Mouse (Mus musculus) urinary bladder, adult 2 months (tissue): ENCODE data around the gene Slc1a5. TPM values are rescaled to one million over a fixed set of nuclear protein-coding genes. Genes with fewer than 3 reads are reported as not detected.
A peak's percentile ranks its signal among the peaks of the same experiment; 100 is the strongest.

Experiments used
- DNase-seq: peaks from one replicate; pipeline ENCODE4 v3.0.0; 2022; ENCODE audit warnings: low spot score
- polyA plus RNA-seq: library from polyadenylated mRNA; depleted of rRNA; stranded (reverse); fragments of >200 nt; gene quantifications from 2 replicates; pipeline ENCODE4 v1.2.3, GENCODE M21; 2012

Slc1a5 gene
- polyA plus RNA-seq, 1 experiment, result 249 TPM

DNA sequence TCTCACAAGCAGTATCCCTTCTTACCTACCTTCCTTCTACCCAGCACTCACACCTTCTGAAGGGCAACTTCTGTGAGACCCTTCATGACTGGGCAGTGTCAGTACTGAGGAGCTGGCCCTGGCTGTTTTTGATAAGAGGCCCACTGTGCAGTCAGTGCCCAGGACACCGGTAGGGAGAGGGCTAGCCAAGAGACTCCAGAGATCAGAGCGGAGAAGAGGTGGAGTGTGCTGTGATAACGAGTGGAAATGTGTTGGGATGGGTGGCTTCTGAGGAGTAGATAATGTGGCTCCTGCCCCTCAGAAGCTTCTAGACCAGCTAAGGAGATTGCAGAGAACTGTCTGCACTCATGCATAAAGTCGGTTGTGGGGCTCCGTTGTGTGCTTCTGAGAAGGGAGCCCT, 38.7 kb downstream of the Slc1a5 start:
- DNase-seq, result no peak

GRCm38 (mm10) chr7:16820271-16820763, 39.2 kb downstream of the Slc1a5 start:
- no peak for DNase-seq

GRCm38 (mm10) chr7:16821091-16821490, 40.0 kb downstream of the Slc1a5 start:
- no peak for DNase-seq

DNA sequence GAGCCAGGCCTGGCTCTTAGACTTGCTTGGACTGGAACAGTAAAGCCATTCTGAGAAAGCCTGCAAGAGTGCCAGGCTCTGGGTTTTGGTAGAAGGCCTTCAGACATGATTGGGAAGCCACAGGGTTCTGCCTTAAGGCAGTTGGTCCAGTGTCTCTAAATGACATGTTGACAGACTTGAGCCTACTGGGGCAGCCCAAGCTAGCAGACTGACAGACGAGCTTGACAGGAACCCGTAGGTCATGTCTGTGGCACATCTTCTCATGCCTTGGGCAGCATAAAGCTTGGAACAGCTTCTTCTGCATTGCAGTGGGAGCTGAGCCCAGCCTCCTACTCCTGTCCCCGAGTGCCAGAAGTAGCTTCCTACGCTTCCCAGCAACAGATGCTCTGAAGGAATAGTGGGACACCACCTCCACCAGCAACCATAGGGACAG, 40.5 kb downstream of the Slc1a5 start:
- DNase-seq, result no peak

- no peak for DNase-seq
Measured at GRCm38 (mm10) chr7:16823734-16824133, 42.6 kb downstream of the Slc1a5 start.

DNA sequence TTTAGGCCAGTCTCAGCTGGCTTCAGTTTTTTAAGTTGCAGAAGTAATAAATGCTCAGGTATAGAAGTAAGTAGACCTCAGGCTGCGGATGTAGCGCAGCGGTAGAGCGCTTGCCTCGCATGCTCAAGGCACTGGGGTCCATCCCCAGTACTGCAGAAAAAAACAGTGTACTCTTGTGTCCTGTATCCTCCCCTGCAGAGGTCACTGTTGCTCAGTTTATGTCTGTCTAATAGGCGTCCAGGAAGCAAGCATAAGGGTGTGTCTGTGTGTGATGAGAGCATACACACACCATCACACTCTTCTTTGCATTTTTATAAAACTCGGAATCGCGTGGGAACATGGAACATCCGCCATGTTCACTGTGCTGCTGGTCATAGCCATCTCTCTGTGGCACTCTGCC, 44.6 kb downstream of the Slc1a5 start:
- no peak for DNase-seq

DNA sequence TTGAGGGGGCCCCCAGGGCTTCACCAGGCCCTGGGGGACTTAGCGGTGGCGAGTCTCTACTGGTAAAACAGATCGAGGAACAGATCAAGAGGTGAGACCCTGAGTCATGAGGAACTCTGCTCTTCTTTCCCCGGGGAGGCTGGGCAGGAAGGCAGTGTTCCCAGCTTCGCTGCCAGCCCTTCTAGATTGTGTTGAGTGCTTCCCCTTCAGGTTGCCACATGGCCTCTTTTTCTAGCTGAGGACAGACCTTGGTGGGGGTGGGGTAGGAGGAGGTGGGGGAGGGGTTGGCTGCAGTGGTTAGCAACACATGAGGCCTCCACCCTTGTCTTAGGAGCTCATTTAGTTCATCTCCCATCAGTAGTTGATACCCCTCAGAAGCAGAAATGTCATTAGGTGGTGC, 45.4 kb downstream of the Slc1a5 start:
- DNase-seq, result no peak

- no peak for DNase-seq
Measured at GRCm38 (mm10) chr7:16827274-16827673, 46.1 kb downstream of the Slc1a5 start.

DNA sequence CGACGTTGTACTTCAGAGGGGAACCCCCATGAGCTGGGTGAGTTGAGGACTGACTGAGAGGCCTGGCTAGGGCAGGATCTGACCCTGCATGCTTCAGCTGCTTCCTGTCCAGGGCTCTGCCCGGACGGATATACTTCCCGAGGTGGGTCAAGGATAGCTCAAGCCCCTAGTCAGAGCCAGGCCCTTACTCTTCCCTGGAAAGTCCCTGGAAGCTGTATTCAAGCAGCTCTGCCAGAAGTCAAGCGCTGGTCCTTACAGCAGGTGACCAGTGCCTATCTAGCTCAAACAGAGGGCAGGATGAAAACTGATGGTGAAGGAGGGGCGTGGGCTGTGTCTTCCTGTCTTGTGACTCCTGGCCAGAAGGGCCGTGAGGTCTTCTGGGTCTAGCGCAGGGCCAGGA, 49.3 kb downstream of the Slc1a5 start:
- no peak for DNase-seq

- DNase-seq, result no peak
Measured at GRCm38 (mm10) chr7:16837916-16838803, 57.0 kb downstream of the Slc1a5 start.

- DNase-seq, result no peak
Measured at GRCm38 (mm10) chr7:16838804-16839426, 57.8 kb downstream of the Slc1a5 start.

DNA sequence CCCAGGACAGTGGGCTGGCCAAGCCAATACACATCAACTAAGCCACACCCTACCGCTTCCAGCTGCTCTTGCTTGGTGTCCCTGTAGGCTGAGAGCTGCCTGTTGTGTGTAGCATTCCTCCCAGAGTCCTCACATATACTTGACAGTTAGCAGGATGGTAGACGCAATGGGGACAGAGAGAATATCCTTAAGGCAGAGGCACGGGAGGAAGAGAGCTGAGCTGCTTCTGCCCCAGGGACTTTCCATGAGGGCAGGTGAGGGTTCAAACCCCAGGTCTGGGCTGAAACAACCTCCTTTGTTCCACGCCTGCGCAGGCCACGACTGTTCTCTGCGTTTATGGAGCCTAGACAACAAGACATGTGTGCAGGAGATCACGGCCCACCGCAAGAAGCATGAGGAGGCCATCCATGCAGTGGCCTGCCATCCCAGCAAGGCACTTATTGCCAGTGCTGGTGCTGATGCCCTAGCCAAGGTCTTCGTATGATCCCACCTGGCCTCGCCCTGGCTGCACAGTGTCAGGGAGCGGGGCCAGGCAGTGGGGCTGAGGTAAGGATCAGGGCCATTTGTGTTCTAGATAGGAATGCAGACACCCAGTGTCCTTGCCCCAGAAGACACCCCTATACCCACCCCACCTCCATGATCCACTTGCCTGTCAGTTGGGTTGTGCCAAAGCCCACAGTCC, 58.4 kb downstream of the Slc1a5 start:
- DNase-seq, result no peak

- no peak for DNase-seq
Measured at GRCm38 (mm10) chr7:16840109-16840491, 59.0 kb downstream of the Slc1a5 start.

DNA sequence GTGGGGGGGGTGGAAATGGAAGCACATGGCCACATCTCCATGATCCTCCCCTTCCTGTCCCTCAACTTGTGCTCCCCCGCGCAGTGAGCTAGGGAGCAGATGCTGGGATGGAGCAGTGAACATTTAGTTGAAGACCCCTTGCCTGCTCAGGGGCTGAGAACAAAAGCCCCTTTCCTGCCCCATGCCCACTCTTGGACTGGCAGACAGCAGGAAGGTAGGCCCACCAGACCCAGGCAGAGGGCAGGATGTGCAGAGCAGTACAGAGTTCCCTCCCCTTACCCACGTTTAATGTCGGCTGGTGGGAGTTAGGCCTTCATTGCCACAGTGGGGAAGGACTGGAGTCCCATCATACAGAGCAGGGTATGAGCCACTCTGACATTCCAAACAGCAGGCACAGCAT, 59.9 kb downstream of the Slc1a5 start:
- DNase-seq, result no peak

GRCm38 (mm10) chr7:16841561-16842560, 60.7 kb downstream of the Slc1a5 start:
- no peak for DNase-seq

- DNase-seq, result peak; percentile 75
Measured at GRCm38 (mm10) chr7:16842645-16843063, 61.5 kb downstream of the Slc1a5 start, which contains the start of gene Prkd2. Gene Prkd2, plus strand, starts transcription at chr7:16842902.

DNA sequence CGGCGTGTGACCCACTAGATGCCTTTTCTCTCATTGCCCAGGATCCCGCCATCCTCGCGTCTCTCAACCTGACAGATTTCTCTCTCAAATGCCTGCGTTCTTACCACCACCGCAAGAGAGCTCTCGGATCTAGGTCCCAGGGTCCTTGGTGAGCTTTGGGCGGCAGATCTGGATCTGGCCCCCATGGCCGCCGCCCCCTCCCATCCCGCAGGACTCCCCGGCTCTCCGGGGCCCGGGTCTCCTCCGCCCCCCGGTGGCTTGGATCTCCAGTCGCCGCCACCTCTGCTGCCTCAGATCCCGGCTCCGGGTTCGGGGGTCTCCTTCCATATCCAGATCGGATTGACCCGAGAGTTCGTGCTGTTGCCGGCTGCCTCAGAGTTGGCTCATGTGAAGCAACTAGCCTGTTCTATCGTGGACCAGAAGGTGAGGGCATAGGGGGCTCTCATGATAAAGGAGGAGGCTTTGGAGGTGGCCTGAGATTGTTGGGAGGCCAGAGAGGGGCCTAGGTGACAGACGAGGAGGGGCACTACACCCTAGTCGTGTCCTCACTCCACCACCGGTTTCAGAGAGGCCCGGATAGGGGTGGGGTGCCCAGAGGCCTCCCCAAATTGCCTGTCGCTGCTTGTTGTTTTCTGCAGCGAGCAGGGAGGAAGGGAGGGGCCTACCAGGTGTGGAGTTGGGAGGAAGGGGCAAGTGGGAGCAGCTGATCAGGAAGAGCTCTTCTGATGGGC, 62.5 kb downstream of the Slc1a5 start:
- no peak for DNase-seq

- DNase-seq, result no peak
Measured at GRCm38 (mm10) chr7:16844696-16845071, 63.5 kb downstream of the Slc1a5 start.

- DNase-seq, result no peak
Measured at GRCm38 (mm10) chr7:16845072-16845819, 64.1 kb downstream of the Slc1a5 start.

DNA sequence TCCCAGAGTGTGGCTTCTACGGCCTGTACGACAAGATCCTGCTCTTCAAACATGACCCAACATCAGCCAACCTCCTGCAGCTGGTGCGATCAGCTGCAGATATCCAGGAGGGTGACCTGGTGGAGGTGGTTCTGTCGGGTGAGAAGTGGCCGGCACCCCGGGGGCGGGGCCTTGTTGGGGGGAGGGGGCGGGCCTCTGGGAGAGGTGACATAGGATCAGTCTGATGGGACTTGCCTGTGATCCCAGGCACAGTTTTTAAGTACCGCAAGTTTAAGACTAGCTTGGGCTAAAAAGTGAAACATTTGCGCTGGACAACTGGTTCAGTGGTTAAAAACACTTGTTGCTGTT, 64.7 kb downstream of the Slc1a5 start:
- no peak for DNase-seq
